Mouse (Mus musculus) kidney, adult 2 months (tissue): ENCODE data around the gene Kiss1.

ENCODE experiments used
- CTCF ChIP-seq: fragments of 200-500 bp; conservative IDR thresholded peaks from 2 replicates; pipeline ENCODE4 v1.5.1; 2011; ENCODE audit warnings: low read depth, mild to moderate bottlenecking, control low read depth, low read length, moderate library complexity, mixed read lengths; ENCODE audit not compliant: insufficient read depth, insufficient read length
- POLR2A ChIP-seq: fragments of 200-500 bp; IDR thresholded peaks from one replicate; pipeline ENCODE4 v1.6.1; 2011; ENCODE audit warnings: low read depth, low read length, control low read depth

- no peak for TF ChIP-seq CTCF
- no peak for TF ChIP-seq POLR2A
These were observed 26.2 kb downstream of the Kiss1 start for GRCm38 (mm10) chr1:133347693-133348520.
